Mouse (Mus musculus) lung, postnatal 14 days (tissue): ENCODE measurements at regions not wholly inside any gene's neighbourhood (a gene's known extent, or its start where the extent isn't known, plus 50 kb on each side); places are given as distances from the start of the nearest gene placed in this dataset.

ENCODE experiments used
- DNase-seq: peaks from one replicate; pipeline ENCODE4 v3.0.0; 2021

GRCm38 (mm10) chr3:17772886-17773285 lies 175.3 kb upstream of the Cypt12 start:
- DNase-seq = no peak

GRCm38 (mm10) chr3:17779152-17779551 lies 169.1 kb upstream of the Cypt12 start:
- no peak for DNase-seq

- DNase-seq = no peak
These were observed 164.1 kb upstream of the Cypt12 start for GRCm38 (mm10) chr3:17784076-17784475.

- no peak for DNase-seq
These were observed 163.6 kb upstream of the Cypt12 start for GRCm38 (mm10) chr3:17784587-17784986.

- no peak for DNase-seq
These were observed 162.8 kb upstream of the Cypt12 start for GRCm38 (mm10) chr3:17785106-17786022.

- DNase-seq = no peak
These were observed 162.0 kb upstream of the Cypt12 start for GRCm38 (mm10) chr3:17786023-17786720.

- DNase-seq = no peak
These were observed 161.3 kb upstream of the Cypt12 start for GRCm38 (mm10) chr3:17786721-17787442.

GRCm38 (mm10) chr3:17787443-17788333 lies 160.5 kb upstream of the Cypt12 start:
- no peak for DNase-seq

GRCm38 (mm10) chr3:17788334-17788720 lies 159.9 kb upstream of the Cypt12 start:
- DNase-seq = no peak

GRCm38 (mm10) chr3:17788778-17789299 lies 159.4 kb upstream of the Cypt12 start:
- DNase-seq = no peak

- no peak for DNase-seq
These were observed 158.6 kb upstream of the Cypt12 start for GRCm38 (mm10) chr3:17789454-17790196.

GRCm38 (mm10) chr3:17790331-17790730 lies 157.9 kb upstream of the Cypt12 start:
- DNase-seq = no peak

GRCm38 (mm10) chr3:17790816-17791215 lies 157.4 kb upstream of the Cypt12 start:
- DNase-seq = no peak

GRCm38 (mm10) chr3:17791381-17792320 lies 156.6 kb upstream of the Cypt12 start:
- no peak for DNase-seq

- no peak for DNase-seq
These were observed 155.6 kb upstream of the Cypt12 start for GRCm38 (mm10) chr3:17792537-17793039.

- DNase-seq = no peak
These were observed 154.5 kb upstream of the Cypt12 start for GRCm38 (mm10) chr3:17793646-17794250.

- DNase-seq = no peak
These were observed 153.8 kb upstream of the Cypt12 start for GRCm38 (mm10) chr3:17794251-17795061.
